Mouse (Mus musculus): ENCODE measurements around the gene Engase. TPM values are rescaled to one million over a fixed set of nuclear protein-coding genes. Genes with fewer than 3 reads are reported as not detected.

The Engase gene
- polyA plus RNA-seq, 1 experiment from 2014 or later, result 8.8 TPM

GRCm38 (mm10) chr11:118493458-118493857 is 16.8 kb downstream of the Engase start:
- H3K4me3 ChIP-seq (replicated peaks), result no peak overlapping the region
- no peaks in the 10 kb centered on the region for H3K9me3 ChIP-seq (replicated peaks)
- ATAC-seq (ENCODE audit: low read depth) (no peak), DNase-seq (no peak)
- peak overlapping the region; percentile 18; the same call in 1 of the 2 replicates for H3K27ac ChIP-seq
- H3K4me2 ChIP-seq, result no peak overlapping the region
- WGBS (ENCODE audit: insufficient replicate concordance), result 64% methylated on average over 2 of the region's 2 CpGs
- H3K27me3 ChIP-seq, result peaks cover 4% of the 10 kb centered on the region
- H3K4me1 ChIP-seq (replicated peaks), result peaks cover 11% of the 10 kb centered on the region
- H3K9ac ChIP-seq, result no peak overlapping the region
- no peaks in the 10 kb centered on the region for H3K36me3 ChIP-seq

DNA sequence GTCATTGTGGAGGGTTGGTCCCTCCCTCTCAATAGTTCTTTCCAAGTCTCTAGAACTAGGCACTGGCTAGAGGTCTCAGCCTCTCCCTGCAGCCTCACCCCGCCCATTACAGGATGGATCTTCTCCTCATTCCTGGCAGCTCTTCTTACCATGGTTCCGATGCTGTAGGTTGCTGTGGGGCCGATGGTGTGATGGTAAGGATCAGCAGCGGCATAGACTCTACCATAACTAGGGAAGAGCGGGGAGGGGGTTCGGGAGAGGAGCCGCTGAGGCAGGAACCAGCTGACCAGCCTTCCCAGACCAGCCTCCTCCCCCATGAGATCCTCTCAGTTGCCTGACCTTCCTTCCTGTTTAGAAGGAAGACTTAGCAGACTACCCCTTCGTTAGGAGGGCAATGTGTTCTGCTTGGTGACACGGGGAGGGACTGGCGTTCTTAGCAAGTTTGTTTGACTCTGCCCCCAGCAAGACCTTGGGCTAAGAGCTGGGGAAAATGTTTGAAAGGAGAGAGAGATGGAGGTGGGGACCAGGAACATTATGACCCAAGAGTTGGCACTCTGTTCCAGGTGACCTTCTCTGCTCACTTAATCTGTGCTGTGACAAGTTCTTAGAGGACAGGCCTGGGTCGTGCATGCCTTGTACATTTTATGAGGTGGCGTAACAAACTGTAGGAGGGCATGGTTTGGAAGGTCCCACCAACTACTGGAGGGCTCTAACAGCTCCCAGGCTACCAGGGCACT is 17.5 kb downstream of the Engase start:
- Histone ChIP-seq H3K9me3 (replicated peaks) (no peaks in the 10 kb centered on the region), H3K4me1 (replicated peaks) (peaks cover 11% of the 10 kb centered on the region), H3K27ac (peak overlapping the region; percentile 18; the same call in 1 of the 2 replicates), H3K4me2 (no peak overlapping the region), H3K36me3 (no peaks in the 10 kb centered on the region), H3K27me3 (peaks cover 4% of the 10 kb centered on the region), H3K4me3 (replicated peaks) (no peak overlapping the region), H3K9ac (no peak overlapping the region)
- ATAC-seq (ENCODE audit: low read depth) (no peak), DNase-seq (no peak)
- WGBS (ENCODE audit: insufficient replicate concordance), result 43% methylated on average over 12 of the region's 12 CpGs

DNA sequence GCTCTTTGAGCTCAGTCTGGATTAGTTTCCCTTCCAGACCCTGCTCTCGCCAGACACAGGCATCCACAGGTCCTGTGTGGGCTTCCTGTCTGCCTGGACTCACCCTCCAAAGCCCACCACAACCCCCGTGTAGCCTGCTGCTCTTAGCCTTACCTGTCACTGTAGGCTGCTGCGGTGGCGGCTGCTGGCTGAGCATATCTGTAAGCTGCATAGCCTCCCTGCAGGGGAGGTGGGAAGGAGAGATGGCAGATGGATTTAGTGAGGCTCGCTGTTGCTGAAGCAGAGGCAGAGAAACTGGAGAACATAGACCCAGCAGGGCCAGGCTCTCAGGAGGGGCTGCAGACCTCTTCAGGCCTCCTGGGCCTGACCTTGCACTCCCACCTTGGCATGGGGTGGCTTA is 18.4 kb downstream of the Engase start:
- WGBS (ENCODE audit: insufficient replicate concordance), result 34% methylated on average over 5 of the region's 5 CpGs
- H3K36me3 ChIP-seq, result no peaks in the 10 kb centered on the region
- ATAC-seq (ENCODE audit: low read depth), result no peak

DNA sequence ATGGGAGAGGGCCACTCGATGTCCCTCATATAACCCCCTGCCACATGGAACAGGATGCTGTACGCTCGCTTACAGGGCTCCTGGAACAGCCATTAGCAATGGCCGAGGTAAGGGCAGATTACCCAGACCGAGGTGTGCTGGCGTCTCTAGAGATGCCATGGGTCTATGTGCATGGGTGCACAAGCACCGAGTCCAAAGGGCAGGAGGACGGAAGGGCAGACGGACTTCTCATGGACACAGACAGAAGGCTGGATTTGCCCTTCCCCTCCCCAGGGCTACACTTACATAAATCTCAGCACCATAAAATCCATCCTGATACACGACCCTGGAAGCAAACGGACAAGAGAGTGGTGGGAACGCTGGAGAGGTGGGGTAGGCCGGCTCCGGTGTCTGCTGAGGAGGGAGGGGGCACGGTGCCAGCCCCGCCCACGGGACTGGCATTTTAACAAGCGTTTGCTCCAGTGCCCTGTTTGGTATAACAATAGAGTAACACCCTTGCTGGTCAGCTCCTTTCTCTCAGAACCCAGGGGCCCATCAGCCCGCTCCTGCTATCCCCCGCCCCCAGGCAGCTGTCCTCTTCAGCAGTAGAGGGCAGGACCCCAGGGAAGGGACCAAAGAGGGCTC is 19.5 kb downstream of the Engase start:
- DNase-seq, result no peak
- H3K4me3 ChIP-seq (replicated peaks), result no peak overlapping the region
- no peaks in the 10 kb centered on the region for H3K36me3 ChIP-seq
- ATAC-seq (ENCODE audit: low read depth), result no peak
- 56% methylated on average over 20 of the region's 20 CpGs for WGBS (ENCODE audit: insufficient replicate concordance)
- peaks cover 4% of the 10 kb centered on the region for H3K27me3 ChIP-seq
- peaks cover under 1% of the 10 kb centered on the region; the same call in 1 of the 2 replicates for H3K4me1 ChIP-seq (replicated peaks)
- no peaks in the 10 kb centered on the region for H3K9me3 ChIP-seq (replicated peaks)
- no peak overlapping the region for H3K4me2 ChIP-seq
- no peak overlapping the region for H3K9ac ChIP-seq
- H3K27ac ChIP-seq, result no peak overlapping the region

More for the DNA sequence above, 18.4 kb downstream of the Engase start:
- Histone ChIP-seq H3K27ac (no peak overlapping the region), H3K4me1 (replicated peaks) (peaks cover 10% of the 10 kb centered on the region), H3K9ac (no peak overlapping the region), H3K27me3 (peaks cover 4% of the 10 kb centered on the region), H3K4me3 (replicated peaks) (no peak overlapping the region), H3K9me3 (replicated peaks) (no peaks in the 10 kb centered on the region), H3K4me2 (no peak overlapping the region)
- DNase-seq, result no peak

DNA sequence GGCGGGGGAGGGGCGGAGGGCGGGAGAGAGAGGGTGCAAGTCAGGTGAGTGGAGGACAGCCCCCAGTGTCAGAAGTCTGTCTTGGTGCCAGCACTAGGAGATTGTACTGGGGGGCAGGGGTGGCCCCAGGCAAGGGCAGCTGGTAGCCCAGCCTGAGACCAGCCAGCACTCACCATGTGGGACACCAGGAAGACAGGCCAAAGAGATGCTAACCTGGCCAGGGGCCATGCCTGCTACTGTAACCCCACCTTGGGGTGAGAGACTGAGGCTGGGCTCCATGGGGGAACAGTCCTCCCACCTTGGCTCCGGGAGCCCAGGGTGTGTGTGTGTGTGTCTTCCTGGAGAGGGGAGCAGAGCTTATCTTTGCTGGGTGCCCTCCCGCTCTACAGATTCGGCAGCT is 26.4 kb downstream of the Engase start:
- Histone ChIP-seq H3K36me3 (no peaks in the 10 kb centered on the region), H3K4me1 (replicated peaks) (peaks cover 8% of the 10 kb centered on the region), H3K4me2 (no peak overlapping the region), H3K4me3 (replicated peaks) (no peak overlapping the region), H3K9me3 (replicated peaks) (no peaks in the 10 kb centered on the region), H3K27me3 (peaks cover 34% of the 10 kb centered on the region), H3K9ac (no peak overlapping the region), H3K27ac (no peak overlapping the region)
- 33% methylated on average over 6 of the region's 6 CpGs for WGBS (ENCODE audit: insufficient replicate concordance)
- ATAC-seq (ENCODE audit: low read depth) (no peak), DNase-seq (no peak)

DNA sequence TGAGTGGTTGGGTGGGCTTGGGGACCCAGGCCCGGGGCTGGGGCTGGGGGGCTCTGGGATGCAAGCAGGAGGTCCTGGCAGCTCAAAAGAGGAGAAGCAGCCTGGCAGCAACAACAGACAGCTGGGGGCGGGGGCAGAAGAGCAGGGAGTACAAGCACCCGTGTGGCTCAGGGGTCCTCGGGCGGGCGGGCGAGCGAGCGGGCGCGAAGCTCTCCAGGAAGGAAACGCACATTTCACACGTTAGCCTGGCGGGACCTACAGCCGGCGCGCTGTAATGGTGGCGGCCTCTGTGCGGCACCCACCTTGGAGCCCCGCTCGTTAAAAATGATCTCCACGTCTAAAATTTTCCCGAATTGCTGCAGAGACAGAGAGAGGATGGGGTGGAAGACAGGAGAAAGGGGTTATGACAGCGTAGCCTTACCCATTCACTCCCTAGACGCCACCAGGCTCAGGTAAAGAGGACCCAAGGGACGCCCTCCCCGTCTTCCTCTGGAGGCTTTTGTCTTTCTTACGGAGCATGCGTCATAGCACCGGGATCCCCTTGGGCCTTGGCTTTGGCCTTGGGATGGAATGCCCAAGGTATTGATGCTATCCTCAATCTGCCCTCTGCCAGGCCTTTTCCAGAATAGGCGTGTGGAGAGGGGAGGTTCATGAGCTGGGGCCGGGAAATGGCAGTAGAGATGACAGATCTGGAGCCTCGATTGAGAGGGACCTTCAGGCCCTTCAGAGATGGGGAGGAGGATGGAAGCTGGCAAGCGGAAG is 27.0 kb downstream of the Engase start:
- 12% methylated on average over 34 of the region's 34 CpGs for WGBS (ENCODE audit: insufficient replicate concordance)
- no peak overlapping the region for H3K9ac ChIP-seq
- no peaks in the 10 kb centered on the region for H3K9me3 ChIP-seq (replicated peaks)
- no peak overlapping the region for H3K27ac ChIP-seq
- no peaks in the 10 kb centered on the region for H3K36me3 ChIP-seq
- no peak overlapping the region for H3K4me3 ChIP-seq (replicated peaks)
- peaks cover 34% of the 10 kb centered on the region for H3K27me3 ChIP-seq
- peaks cover 8% of the 10 kb centered on the region for H3K4me1 ChIP-seq (replicated peaks)
- no peak overlapping the region for H3K4me2 ChIP-seq
- ATAC-seq (ENCODE audit: low read depth), result no peak
- no peak for DNase-seq

DNA sequence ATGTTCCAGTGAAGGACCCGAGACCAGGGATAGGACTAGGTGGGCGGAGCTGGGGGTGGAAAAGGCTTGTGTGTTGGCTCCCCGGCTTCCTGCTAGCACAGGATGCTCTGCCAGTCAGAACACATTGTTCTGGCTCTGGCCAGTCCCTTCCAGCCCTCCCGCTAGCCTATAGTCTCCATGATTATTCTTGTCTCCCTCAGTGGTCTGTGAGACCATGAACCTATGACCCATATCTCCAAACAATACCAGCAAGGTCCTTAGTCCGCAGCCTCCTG is 27.5 kb downstream of the Engase start:
- peaks cover 34% of the 10 kb centered on the region for H3K27me3 ChIP-seq
- H3K36me3 ChIP-seq, result no peaks in the 10 kb centered on the region
- WGBS (ENCODE audit: insufficient replicate concordance), result 43% methylated on average over 5 of the region's 5 CpGs
- DNase-seq (no peak), ATAC-seq (ENCODE audit: low read depth) (no peak)
- no peak overlapping the region for H3K9ac ChIP-seq
- H3K9me3 ChIP-seq (replicated peaks), result no peaks in the 10 kb centered on the region
- H3K4me2 ChIP-seq, result no peak overlapping the region
- peaks cover 8% of the 10 kb centered on the region for H3K4me1 ChIP-seq (replicated peaks)
- no peak overlapping the region for H3K27ac ChIP-seq
- no peak overlapping the region for H3K4me3 ChIP-seq (replicated peaks)

DNA sequence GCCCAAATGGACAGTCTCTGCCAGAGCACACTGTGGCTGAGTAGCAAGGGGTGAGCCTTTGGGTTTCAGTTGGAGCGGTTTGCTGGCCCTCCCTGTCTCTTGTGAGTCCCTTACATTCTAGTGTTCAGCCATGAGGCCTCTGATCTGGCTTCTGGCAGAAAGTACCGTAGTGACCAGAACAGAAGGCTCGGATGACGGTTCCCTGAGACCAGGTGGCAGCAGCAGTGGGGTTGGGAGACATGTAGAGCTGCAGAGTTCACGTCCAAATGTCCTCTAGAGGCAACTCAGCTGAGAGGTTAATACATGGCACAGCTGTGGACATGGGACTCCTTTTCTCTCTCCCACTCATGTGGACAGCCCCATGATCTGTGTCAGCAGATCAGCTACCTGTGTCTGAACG is 30.5 kb downstream of the Engase start:
- WGBS (ENCODE audit: insufficient replicate concordance), result 68% methylated on average over 6 of the region's 6 CpGs
- no peak for DNase-seq

DNA sequence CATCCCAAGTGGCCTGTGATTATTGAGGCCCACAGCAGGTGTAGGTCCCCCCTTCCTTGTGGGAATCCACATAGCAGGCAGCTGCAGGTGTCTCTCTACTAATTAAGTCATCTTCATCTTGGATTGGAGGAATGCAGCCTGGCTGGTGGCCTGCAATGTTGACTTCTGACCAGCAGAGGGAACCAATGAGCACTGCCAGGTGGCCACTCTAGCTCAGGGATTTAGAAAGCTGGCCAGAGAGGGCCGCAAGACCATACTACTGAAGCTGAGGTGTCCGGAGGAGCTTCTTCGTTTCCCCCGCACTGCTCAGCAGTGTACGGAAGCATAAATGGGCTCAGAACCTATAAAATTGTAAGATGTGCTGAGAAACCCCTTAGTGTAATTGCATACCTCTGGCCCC is 31.3 kb downstream of the Engase start:
- Histone ChIP-seq H3K36me3 (no peaks in the 10 kb centered on the region), H3K4me3 (replicated peaks) (no peak overlapping the region), H3K9ac (no peak overlapping the region), H3K9me3 (replicated peaks) (no peaks in the 10 kb centered on the region), H3K27ac (no peak overlapping the region), H3K27me3 (peaks cover 31% of the 10 kb centered on the region), H3K4me1 (replicated peaks) (peaks cover 5% of the 10 kb centered on the region), H3K4me2 (no peak overlapping the region)
- DNase-seq, result peak; percentile 41
- ATAC-seq (ENCODE audit: low read depth), result no peak
- WGBS (ENCODE audit: insufficient replicate concordance), result 25% methylated on average over 5 of the region's 5 CpGs

More for the DNA sequence above, 30.5 kb downstream of the Engase start:
- H3K36me3 ChIP-seq, result no peaks in the 10 kb centered on the region
- no peak for ATAC-seq (ENCODE audit: low read depth)
- peaks cover 8% of the 10 kb centered on the region for H3K4me1 ChIP-seq (replicated peaks)
- no peak overlapping the region for H3K4me2 ChIP-seq
- H3K27me3 ChIP-seq, result peaks cover 34% of the 10 kb centered on the region
- no peak overlapping the region for H3K4me3 ChIP-seq (replicated peaks)
- no peak overlapping the region for H3K27ac ChIP-seq
- H3K9ac ChIP-seq, result no peak overlapping the region
- no peaks in the 10 kb centered on the region for H3K9me3 ChIP-seq (replicated peaks)

DNA sequence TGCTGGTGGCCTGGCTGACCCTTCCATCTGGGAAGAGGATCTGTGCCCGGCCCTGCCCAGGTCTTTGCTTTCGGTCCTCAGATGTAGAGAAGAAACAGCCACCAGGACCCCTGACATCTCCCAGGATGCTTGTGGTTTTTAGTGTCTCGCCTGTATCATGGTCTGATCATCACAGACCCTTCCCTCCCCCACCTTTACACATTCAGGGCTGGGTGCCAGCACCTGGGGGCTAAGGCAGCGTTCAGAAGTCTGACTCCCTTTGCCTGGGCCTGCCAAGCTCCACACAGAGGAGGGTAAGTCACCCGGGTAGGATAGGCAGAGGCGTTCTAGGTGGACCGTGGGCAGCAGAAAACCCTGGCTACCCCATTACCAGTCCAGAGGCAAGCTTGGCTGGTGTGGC is 31.7 kb downstream of the Engase start:
- Histone ChIP-seq H3K27me3 (peaks cover 29% of the 10 kb centered on the region), H3K27ac (no peak overlapping the region), H3K9me3 (replicated peaks) (no peaks in the 10 kb centered on the region), H3K9ac (no peak overlapping the region), H3K4me1 (replicated peaks) (peaks cover under 1% of the 10 kb centered on the region), H3K4me3 (replicated peaks) (no peak overlapping the region), H3K36me3 (no peaks in the 10 kb centered on the region), H3K4me2 (no peak overlapping the region)
- ATAC-seq (ENCODE audit: low read depth) (no peak), DNase-seq (no peak)
- WGBS (ENCODE audit: insufficient replicate concordance), result 57% methylated on average over 7 of the region's 7 CpGs

DNA sequence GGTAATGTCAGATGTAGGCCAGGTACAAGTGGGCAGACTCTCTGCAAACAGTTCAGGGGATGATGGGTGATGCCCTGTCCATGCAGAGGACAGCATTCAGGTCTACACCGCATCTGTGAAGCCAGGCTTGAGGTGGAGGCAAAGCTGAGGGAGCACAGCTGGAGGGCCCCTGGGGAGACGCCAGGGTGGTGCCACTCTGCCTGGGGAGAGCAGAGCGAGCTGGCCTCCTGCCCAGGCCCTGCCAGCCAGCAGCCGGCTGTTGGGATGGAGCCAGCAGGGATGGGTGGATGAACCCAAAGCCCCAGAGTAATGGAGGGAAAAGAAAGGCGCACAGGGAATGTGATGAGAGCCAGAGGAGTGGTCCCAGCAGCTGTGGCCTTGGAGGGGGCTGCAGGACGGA is 35.2 kb downstream of the Engase start:
- no peaks in the 10 kb centered on the region for H3K4me1 ChIP-seq (replicated peaks)
- no peaks in the 10 kb centered on the region for H3K36me3 ChIP-seq
- WGBS (ENCODE audit: insufficient replicate concordance), result 59% methylated on average over 6 of the region's 6 CpGs
- no peak overlapping the region for H3K4me2 ChIP-seq
- no peak overlapping the region for H3K4me3 ChIP-seq (replicated peaks)
- H3K27ac ChIP-seq, result no peak overlapping the region
- ATAC-seq (ENCODE audit: low read depth) (no peak), DNase-seq (no peak)
- no peak overlapping the region for H3K9ac ChIP-seq
- no peaks in the 10 kb centered on the region for H3K9me3 ChIP-seq (replicated peaks)
- H3K27me3 ChIP-seq, result 0 out of 2 replicates have a peak, but pooled peaks cover 6% of the 10 kb centered on the region

Measured in liver, embryonic 13.5 days (tissue).